Mouse (Mus musculus): Measurements from ENCODE around the gene Ano10.

Gene Ano10

GRCm38 (mm10) chr9:122155193-122155592 lies 139.0 kb downstream of the Ano10 start:
- DNase-seq = peak in 1 of 2 experiments; percentile 35

DNA sequence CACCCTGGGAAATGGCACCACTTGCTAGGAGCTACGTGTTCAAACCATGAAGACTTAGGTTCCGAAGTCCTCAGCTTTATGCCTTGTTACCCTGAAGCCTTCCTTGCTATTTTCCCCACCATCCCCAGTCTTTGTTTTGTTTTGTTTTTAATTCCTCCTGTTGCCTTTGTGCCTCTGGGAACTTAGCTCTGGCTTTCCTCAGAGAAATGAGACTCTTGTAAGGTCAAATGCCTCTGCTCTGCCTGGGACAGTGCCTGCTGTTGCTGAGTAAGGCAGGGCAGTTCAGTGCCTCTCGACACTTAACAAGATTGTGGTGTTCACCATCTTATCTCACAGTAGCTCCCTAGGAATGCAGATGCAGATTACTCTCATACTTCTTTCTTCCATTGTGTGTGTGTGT lies 140.8 kb downstream of the Ano10 start:
- DNase-seq = no peak

- no peak for DNase-seq
These were observed 141.7 kb downstream of the Ano10 start for GRCm38 (mm10) chr9:122152501-122152900.

GRCm38 (mm10) chr9:122152063-122152462 lies 142.2 kb downstream of the Ano10 start:
- DNase-seq = no peak

GRCm38 (mm10) chr9:122149997-122150826 lies 144.0 kb downstream of the Ano10 start:
- no peak for DNase-seq

DNA sequence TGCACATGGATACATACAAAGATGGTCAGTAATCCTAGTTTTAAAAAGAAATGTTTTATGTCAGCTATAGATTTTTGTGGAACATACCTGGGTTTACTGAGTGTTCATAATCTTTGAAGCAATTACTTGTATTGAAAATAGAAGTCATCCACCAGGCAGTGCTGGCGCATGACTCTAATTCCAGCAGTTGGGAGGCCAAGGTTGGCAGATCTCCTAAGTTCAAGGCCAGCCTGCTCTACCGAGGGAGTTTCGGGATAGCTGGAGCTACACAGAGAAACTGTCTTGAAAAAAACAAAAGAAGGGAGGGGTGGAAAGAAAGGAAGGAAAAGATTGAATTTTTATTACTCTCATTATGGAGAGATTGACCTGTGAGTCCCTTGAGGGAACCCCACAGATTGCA lies 145.9 kb downstream of the Ano10 start:
- no peak for DNase-seq

DNA sequence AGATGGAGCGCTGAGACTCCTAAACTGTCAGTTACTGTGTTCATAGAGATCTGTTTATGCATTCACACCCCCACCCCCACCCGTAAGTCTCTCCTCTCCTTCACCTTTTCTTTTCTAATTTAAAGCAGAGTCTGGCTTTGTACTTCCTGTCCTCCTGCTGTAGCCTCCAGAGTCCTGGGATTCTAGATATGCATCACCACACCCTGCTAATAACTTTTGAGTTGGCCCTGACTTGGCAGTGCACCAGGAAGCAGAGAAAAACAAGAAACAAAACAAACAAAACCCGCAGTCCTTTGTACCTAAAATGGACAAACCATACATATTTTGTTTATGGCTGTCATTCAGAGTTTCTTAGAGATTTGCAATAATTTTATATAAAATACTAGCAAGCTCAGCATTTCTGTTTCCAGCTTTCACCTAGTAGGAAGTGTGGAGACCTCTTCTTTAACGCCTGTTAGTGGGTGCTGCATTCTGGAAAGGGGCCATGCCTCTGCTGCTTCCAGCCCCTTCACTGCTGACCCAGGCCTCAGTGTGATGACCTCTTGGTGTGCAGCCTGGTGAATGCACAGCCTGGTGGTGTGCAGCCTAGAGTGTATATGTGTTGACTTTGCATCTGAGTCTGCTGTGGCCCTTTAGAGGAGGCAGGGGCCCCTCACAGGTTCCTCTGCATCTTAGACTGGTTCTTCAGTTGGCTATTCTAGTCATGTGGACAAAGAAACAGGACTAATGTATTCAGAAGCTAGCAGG lies 147.9 kb downstream of the Ano10 start:
- DNase-seq = peak; percentile 40 to 54

DNA sequence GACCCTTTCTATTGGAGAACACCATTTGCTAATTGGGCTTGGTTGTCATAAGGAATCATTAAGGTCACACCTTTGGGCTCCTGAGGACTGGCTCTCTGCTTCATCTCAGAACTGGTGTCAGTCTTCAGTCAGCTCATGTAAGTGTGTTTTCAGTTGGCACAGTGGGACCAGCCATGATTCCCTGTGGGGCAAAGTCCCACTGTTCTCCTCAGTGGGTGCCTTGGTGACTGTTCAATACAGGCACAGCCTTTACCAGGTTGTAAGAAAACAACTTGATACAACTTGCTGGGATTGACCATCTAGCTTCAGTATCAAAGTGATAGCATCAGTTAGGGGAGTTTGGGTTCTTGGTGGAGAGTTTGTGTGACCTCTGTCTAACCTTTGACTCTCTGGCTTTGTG lies 148.5 kb downstream of the Ano10 start:
- no peak for DNase-seq

- no peak for DNase-seq
These were observed 149.4 kb downstream of the Ano10 start for GRCm38 (mm10) chr9:122144776-122145175.

DNA sequence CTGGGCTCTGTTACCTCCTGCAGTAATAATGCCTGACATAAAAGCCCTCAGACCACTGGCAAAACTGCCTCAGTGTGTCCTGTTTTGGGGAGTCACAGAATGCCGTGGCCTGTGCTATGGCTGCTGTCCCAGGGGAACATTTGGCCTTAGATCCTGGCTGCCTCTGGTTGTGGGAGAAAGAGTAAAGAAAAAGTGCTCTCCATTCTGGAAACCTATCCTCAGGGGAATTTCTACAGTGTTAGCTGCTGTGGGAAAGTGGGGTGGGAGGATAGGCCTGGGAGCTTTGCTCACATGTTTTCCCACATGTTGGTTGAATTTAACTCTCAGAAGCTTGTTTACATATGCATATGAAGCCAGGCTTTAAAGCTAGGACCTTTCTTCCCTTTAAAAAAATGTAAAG lies 151.0 kb downstream of the Ano10 start:
- DNase-seq = no peak

DNA sequence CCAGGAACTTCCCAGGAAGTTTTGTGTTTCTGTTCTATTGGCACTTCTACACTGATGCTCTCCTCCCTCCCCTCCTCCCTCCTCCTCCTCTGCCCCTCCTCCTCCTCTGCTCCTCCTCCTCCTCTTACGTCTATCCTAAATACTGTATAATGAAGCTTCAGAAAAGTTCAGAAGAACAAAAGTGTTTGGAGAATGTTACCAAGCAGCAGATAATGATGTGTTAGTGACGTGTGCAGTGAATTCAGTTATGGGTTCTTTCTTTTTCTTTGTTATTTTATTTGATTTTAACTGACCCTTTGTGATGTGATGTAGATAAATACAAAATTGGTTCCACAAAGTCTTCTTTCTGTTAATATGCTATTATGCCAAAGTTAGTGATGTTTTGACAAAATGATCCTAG lies 155.0 kb downstream of the Ano10 start:
- DNase-seq = no peak

GRCm38 (mm10) chr9:122138371-122139029 lies 155.7 kb downstream of the Ano10 start:
- no peak for DNase-seq

- no peak for DNase-seq
These were observed 156.3 kb downstream of the Ano10 start for GRCm38 (mm10) chr9:122137960-122138359.

GRCm38 (mm10) chr9:122135885-122136170 lies 158.4 kb downstream of the Ano10 start:
- peak in 1 of 2 experiments; percentile 39 for DNase-seq

GRCm38 (mm10) chr9:122135095-122135884 lies 158.9 kb downstream of the Ano10 start:
- no peak for DNase-seq

DNA sequence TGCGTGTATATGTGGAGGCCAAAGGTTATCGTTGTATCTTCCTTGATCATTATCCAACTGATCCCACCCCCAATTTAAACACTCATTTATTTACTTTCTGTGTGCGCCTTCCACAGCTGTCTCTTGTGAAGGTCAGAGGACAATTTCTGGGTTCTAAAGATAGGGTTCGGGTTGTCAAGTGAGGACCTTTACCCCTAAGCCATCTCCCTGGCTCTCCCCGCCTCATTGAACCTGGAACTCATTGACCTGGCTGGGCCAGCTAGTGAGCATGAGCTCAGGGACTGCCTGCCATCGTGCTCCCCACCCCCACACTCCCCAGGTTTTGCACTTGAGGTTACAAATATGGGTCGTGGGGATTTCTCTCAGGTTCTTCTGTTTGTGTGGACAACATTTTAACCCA lies 162.1 kb downstream of the Ano10 start:
- DNase-seq = peak; percentile 78 to 82

GRCm38 (mm10) chr9:122130666-122131065 lies 163.6 kb downstream of the Ano10 start:
- DNase-seq = no peak

GRCm38 (mm10) chr9:122128686-122129085 lies 165.5 kb downstream of the Ano10 start:
- DNase-seq = no peak

- no peak for DNase-seq
These were observed 166.9 kb downstream of the Ano10 start for GRCm38 (mm10) chr9:122127271-122127785.

DNA sequence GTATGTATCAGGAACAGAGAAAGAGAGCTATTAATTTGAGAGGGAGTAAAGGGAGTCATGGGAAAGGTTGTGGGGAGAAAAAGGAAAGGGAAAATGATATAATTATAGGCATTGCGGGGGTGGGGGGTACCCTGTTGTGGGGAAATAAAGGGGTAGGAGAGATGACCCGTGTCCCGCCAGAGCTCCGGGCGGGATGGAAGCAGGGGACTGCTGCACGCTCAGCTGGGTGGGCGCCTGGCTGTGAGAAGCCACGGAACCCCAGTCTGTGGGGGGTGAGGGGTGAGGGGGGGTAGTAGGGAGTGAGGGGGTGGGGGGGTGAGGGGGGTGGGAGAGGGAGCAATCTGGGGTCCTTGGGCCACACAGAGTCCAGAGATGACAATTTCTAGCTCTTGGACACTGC lies 167.4 kb downstream of the Ano10 start:
- DNase-seq = no peak
